Mouse (Mus musculus): ENCODE measurements around the gene 2810408A11Rik. TPM values are rescaled to one million over a fixed set of nuclear protein-coding genes. Genes with fewer than 3 reads are reported as not detected.

The 2810408A11Rik gene
- 3.7 TPM for polyA plus RNA-seq (2014; fragmentation: Illumina TruSeq; extraction: RNeasy Lipid Tissue Mini Kit (QIAGEN cat#74804); ENCODE audit: low read depth, low replicate concordance)

DNA sequence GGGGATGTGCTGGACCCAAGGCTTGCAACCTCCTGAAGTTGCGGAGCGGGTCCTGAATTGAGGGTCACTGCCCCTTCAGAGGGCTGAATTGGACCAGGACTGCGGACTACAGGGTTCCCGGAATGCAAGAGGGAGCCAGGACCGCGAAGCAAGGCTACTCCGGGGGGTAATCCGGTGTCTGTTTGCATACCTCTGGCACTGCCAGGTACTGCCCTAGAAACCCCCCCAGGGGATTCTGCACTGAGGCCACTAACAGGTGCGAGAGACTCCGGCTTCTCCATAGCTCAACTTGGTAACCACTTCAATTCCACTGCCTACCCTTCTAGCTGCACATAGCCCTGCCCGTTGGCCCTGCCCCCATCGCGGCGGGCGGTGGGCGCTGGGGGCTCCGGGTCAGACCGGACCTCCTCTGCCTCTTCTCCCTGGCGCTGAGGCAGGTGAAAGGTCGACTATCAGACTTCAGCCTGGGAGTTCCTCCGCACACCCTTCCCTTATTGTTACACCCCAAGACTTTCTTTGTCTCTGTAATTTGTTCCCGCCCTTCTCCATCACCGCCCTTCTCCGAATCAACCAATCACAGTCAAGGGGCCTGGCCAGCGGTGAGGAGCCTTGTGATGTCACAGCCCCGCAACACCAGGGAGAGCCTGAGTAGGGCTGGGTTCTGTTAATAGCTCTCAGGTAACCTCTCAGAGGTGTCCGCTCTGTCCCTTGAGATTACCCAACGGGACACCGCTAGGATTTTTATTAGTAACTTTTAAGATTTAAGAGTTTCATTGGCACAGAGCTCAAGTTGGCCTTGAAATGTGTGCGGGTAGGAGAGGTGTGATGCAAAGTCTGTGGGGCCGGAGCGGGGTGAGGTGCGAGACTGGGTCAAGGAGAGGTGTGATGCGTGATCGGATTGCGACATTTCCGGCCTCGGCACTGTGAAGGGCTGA lies at the start of gene 2810408A11Rik, which contains the start of gene Neurl4:
Gene 2810408A11Rik (minus strand): TSS at position 517 of the 935 bp plus-strand sequence.
Gene Neurl4 (plus strand): TSS at position 602 of the 935 bp plus-strand sequence.

GRCm38 (mm10) chr11:69948066-69948762 lies 47.4 kb upstream of the 2810408A11Rik start, which contains the start of gene Slc2a4:
Gene Slc2a4 (minus strand): TSS chr11:69948188.

GRCm38 (mm10) chr11:69935137-69935879 lies 34.5 kb upstream of the 2810408A11Rik start, which contains the start of gene Ybx2:
Gene Ybx2 (plus strand): TSS chr11:69935796.

GRCm38 (mm10) chr11:69921114-69922011 lies 20.6 kb upstream of the 2810408A11Rik start, which contains the start of gene Eif5a:
Gene Eif5a (minus strand): TSS chr11:69921958.

GRCm38 (mm10) chr11:69913554-69914371 lies 13.0 kb upstream of the 2810408A11Rik start, which contains the start of gene Gps2:
Gene Gps2 (plus strand): TSS chr11:69913888.

DNA sequence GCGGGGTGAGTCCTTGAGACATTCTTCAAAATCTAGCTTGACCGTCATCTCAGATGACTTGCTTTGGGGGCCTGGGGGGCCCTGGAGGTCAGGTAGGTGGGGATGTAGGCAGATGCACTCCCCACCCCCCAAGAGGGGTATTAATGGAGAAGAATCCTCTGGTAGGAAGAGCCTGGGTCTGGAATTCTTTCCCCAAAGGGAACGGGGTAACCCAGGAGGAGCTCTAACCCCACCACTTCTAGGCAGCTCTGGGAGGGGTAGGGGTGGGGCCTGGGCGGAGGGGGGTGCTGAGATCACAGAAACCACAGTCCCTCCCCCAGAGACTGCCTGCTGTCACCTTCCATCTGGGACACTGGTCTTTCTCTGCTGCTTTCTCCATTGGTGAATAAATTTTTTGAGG lies 5.5 kb downstream of the 2810408A11Rik start, which contains the start of gene Acap1:
Gene Acap1 (minus strand): TSS at position 249 of the 400 bp plus-strand sequence.

DNA sequence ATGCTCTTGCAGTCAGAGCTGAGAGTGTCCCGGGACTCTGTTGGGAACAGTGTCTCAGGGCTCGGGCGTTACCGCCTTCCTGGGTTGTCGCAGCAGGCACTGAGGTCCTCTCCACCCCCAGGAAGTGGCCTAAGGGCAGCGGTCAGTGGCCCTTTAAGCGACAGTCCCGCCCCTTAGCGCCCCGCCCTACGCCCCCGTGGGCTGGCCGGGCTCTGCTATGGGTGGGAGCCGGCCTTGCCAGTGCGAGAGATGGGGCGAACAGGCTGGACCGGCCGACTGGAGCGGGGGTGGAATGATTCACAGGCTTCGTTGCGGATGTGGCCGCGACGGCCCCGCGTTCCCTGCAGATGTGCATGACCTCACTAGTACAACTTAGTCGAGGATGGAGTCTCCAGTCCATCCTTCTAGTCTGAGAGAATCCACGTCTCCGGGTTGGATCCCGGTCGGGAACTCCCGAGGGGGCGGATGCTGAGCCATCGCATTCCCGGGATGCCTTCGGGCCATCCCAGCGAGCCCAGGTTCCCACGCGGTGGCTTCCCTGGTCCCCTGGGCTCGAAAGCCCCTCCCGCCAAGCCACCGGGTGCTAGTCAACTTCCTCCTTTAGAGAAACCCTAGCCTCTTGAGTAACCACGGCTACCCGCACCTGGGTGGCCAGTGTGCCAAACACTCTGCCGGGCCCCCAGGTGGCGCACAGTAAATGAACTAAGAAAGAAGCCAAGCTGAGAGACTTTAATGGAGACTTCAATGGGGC lies 19.8 kb downstream of the 2810408A11Rik start, which contains the start of gene Kctd11:
Gene Kctd11 (minus strand): TSS at position 554 of the 751 bp plus-strand sequence.

DNA sequence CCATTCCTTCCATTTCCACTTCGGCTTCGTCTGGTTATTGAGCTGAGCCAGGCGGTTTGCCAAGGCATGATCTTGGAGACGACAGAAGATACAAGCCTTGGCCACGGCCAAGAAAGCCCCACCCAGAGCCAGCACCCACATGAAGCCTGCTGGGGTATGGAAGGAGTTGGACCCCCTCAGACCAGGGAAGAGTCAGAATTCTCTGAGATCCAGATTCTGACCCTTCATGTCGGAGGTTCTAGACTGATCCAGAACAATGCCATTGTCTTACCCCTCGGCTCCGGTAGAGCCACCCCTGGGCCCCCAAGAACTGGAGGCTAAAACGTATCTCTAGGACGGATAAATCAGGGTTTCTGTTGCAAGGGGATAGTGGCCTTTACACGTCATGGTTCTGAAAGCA lies 22.9 kb downstream of the 2810408A11Rik start, which contains the start of gene Tmem95:
Gene Tmem95 (minus strand): TSS at position 141 of the 400 bp plus-strand sequence.

GRCm38 (mm10) chr11:69858113-69858998 lies 42.4 kb downstream of the 2810408A11Rik start, which contains the start of gene Tnk1:
Gene Tnk1 (minus strand): TSS chr11:69858730.

Other genes with a start within 250 kb of the 2810408A11Rik start
- gene Sox15, start 245.7 kb downstream of the 2810408A11Rik start, polyA plus RNA-seq (2014; fragmentation: Illumina TruSeq; extraction: RNeasy Lipid Tissue Mini Kit (QIAGEN cat#74804); ENCODE audit: low read depth, low replicate concordance): not detected
- 20.3 TPM for gene Mpdu1, start 238.3 kb downstream of the 2810408A11Rik start, polyA plus RNA-seq (2014; fragmentation: Illumina TruSeq; extraction: RNeasy Lipid Tissue Mini Kit (QIAGEN cat#74804); ENCODE audit: low read depth, low replicate concordance)
- 2.6 TPM for gene Cd68, start 234.8 kb downstream of the 2810408A11Rik start, polyA plus RNA-seq (2014; fragmentation: Illumina TruSeq; extraction: RNeasy Lipid Tissue Mini Kit (QIAGEN cat#74804); ENCODE audit: low read depth, low replicate concordance)
- 463 TPM for gene Eif4a1, start 228.6 kb downstream of the 2810408A11Rik start, polyA plus RNA-seq (2014; fragmentation: Illumina TruSeq; extraction: RNeasy Lipid Tissue Mini Kit (QIAGEN cat#74804); ENCODE audit: low read depth, low replicate concordance)
- 129 TPM for gene Senp3, start 218.9 kb downstream of the 2810408A11Rik start, polyA plus RNA-seq (2014; fragmentation: Illumina TruSeq; extraction: RNeasy Lipid Tissue Mini Kit (QIAGEN cat#74804); ENCODE audit: low read depth, low replicate concordance)
- 38.2 TPM for gene Tnfsf13, start 215.2 kb downstream of the 2810408A11Rik start, polyA plus RNA-seq (2014; fragmentation: Illumina TruSeq; extraction: RNeasy Lipid Tissue Mini Kit (QIAGEN cat#74804); ENCODE audit: low read depth, low replicate concordance)
- gene Tnfsf12, start 205.1 kb downstream of the 2810408A11Rik start, polyA plus RNA-seq (2014; fragmentation: Illumina TruSeq; extraction: RNeasy Lipid Tissue Mini Kit (QIAGEN cat#74804); ENCODE audit: low read depth, low replicate concordance): 1.6 TPM
- gene Tnfsfm13, start 204.9 kb downstream of the 2810408A11Rik start, polyA plus RNA-seq (2014; fragmentation: Illumina TruSeq; extraction: RNeasy Lipid Tissue Mini Kit (QIAGEN cat#74804); ENCODE audit: low read depth, low replicate concordance): 8.2 TPM
- gene Polr2a, start 142.3 kb downstream of the 2810408A11Rik start, polyA plus RNA-seq (2014; fragmentation: Illumina TruSeq; extraction: RNeasy Lipid Tissue Mini Kit (QIAGEN cat#74804); ENCODE audit: low read depth, low replicate concordance): 25.7 TPM
- gene Slc35g3, start 139.0 kb downstream of the 2810408A11Rik start, polyA plus RNA-seq (2014; fragmentation: Illumina TruSeq; extraction: RNeasy Lipid Tissue Mini Kit (QIAGEN cat#74804); ENCODE audit: low read depth, low replicate concordance): not detected
- 17.7 TPM for gene Zbtb4, start 135.1 kb downstream of the 2810408A11Rik start, polyA plus RNA-seq (2014; fragmentation: Illumina TruSeq; extraction: RNeasy Lipid Tissue Mini Kit (QIAGEN cat#74804); ENCODE audit: low read depth, low replicate concordance)
- gene Chrnb1, start 105.0 kb downstream of the 2810408A11Rik start, polyA plus RNA-seq (2014; fragmentation: Illumina TruSeq; extraction: RNeasy Lipid Tissue Mini Kit (QIAGEN cat#74804); ENCODE audit: low read depth, low replicate concordance): 4.0 TPM
- gene Fgf11, start 99.1 kb downstream of the 2810408A11Rik start, polyA plus RNA-seq (2014; fragmentation: Illumina TruSeq; extraction: RNeasy Lipid Tissue Mini Kit (QIAGEN cat#74804); ENCODE audit: low read depth, low replicate concordance): 9.5 TPM
- gene Tmem102, start 95.4 kb downstream of the 2810408A11Rik start, polyA plus RNA-seq (2014; fragmentation: Illumina TruSeq; extraction: RNeasy Lipid Tissue Mini Kit (QIAGEN cat#74804); ENCODE audit: low read depth, low replicate concordance): 11.7 TPM
- not detected for gene Gm39566, start 85.7 kb downstream of the 2810408A11Rik start, polyA plus RNA-seq (2014; fragmentation: Illumina TruSeq; extraction: RNeasy Lipid Tissue Mini Kit (QIAGEN cat#74804); ENCODE audit: low read depth, low replicate concordance)
- gene Spem2, start 82.5 kb downstream of the 2810408A11Rik start, polyA plus RNA-seq (2014; fragmentation: Illumina TruSeq; extraction: RNeasy Lipid Tissue Mini Kit (QIAGEN cat#74804); ENCODE audit: low read depth, low replicate concordance): not detected
- not detected for gene Spem1, start 78.8 kb downstream of the 2810408A11Rik start, polyA plus RNA-seq (2014; fragmentation: Illumina TruSeq; extraction: RNeasy Lipid Tissue Mini Kit (QIAGEN cat#74804); ENCODE audit: low read depth, low replicate concordance)
- 0.88 TPM for gene Nlgn2, start 63.2 kb downstream of the 2810408A11Rik start, polyA plus RNA-seq (2014; fragmentation: Illumina TruSeq; extraction: RNeasy Lipid Tissue Mini Kit (QIAGEN cat#74804); ENCODE audit: low read depth, low replicate concordance)
- 18.5 TPM for gene Tmem256, start 62.5 kb downstream of the 2810408A11Rik start, polyA plus RNA-seq (2014; fragmentation: Illumina TruSeq; extraction: RNeasy Lipid Tissue Mini Kit (QIAGEN cat#74804); ENCODE audit: low read depth, low replicate concordance)
- gene Plscr3, start 54.6 kb downstream of the 2810408A11Rik start, polyA plus RNA-seq (2014; fragmentation: Illumina TruSeq; extraction: RNeasy Lipid Tissue Mini Kit (QIAGEN cat#74804); ENCODE audit: low read depth, low replicate concordance): 0.98 TPM
- gene Tnk1, start 42.3 kb downstream of the 2810408A11Rik start, polyA plus RNA-seq (2014; fragmentation: Illumina TruSeq; extraction: RNeasy Lipid Tissue Mini Kit (QIAGEN cat#74804); ENCODE audit: low read depth, low replicate concordance): 5.4 TPM
- gene Tmem95, start 23.0 kb downstream of the 2810408A11Rik start, polyA plus RNA-seq (2014; fragmentation: Illumina TruSeq; extraction: RNeasy Lipid Tissue Mini Kit (QIAGEN cat#74804); ENCODE audit: low read depth, low replicate concordance): not detected
- 2.9 TPM for gene Kctd11, start 19.6 kb downstream of the 2810408A11Rik start, polyA plus RNA-seq (2014; fragmentation: Illumina TruSeq; extraction: RNeasy Lipid Tissue Mini Kit (QIAGEN cat#74804); ENCODE audit: low read depth, low replicate concordance)
- 0.57 TPM for gene Acap1, start 5.4 kb downstream of the 2810408A11Rik start, polyA plus RNA-seq (2014; fragmentation: Illumina TruSeq; extraction: RNeasy Lipid Tissue Mini Kit (QIAGEN cat#74804); ENCODE audit: low read depth, low replicate concordance)
- gene Neurl4, start 85 bp upstream of the 2810408A11Rik start, polyA plus RNA-seq (2014; fragmentation: Illumina TruSeq; extraction: RNeasy Lipid Tissue Mini Kit (QIAGEN cat#74804); ENCODE audit: low read depth, low replicate concordance): 2.6 TPM
- 18.3 TPM for gene Gps2, start 12.9 kb upstream of the 2810408A11Rik start, polyA plus RNA-seq (2014; fragmentation: Illumina TruSeq; extraction: RNeasy Lipid Tissue Mini Kit (QIAGEN cat#74804); ENCODE audit: low read depth, low replicate concordance)
- 144 TPM for gene Eif5a, start 21.0 kb upstream of the 2810408A11Rik start, polyA plus RNA-seq (2014; fragmentation: Illumina TruSeq; extraction: RNeasy Lipid Tissue Mini Kit (QIAGEN cat#74804); ENCODE audit: low read depth, low replicate concordance)
- gene Ybx2, start 34.8 kb upstream of the 2810408A11Rik start, polyA plus RNA-seq (2014; fragmentation: Illumina TruSeq; extraction: RNeasy Lipid Tissue Mini Kit (QIAGEN cat#74804); ENCODE audit: low read depth, low replicate concordance): 22.3 TPM
- gene Slc2a4, start 47.2 kb upstream of the 2810408A11Rik start, polyA plus RNA-seq (2014; fragmentation: Illumina TruSeq; extraction: RNeasy Lipid Tissue Mini Kit (QIAGEN cat#74804); ENCODE audit: low read depth, low replicate concordance): 0.98 TPM
- gene Cldn7, start 63.8 kb upstream of the 2810408A11Rik start, polyA plus RNA-seq (2014; fragmentation: Illumina TruSeq; extraction: RNeasy Lipid Tissue Mini Kit (QIAGEN cat#74804); ENCODE audit: low read depth, low replicate concordance): 214 TPM
- 55.0 TPM for gene Ctdnep1, start 80.2 kb upstream of the 2810408A11Rik start, polyA plus RNA-seq (2014; fragmentation: Illumina TruSeq; extraction: RNeasy Lipid Tissue Mini Kit (QIAGEN cat#74804); ENCODE audit: low read depth, low replicate concordance)
- gene Elp5, start 81.5 kb upstream of the 2810408A11Rik start, polyA plus RNA-seq (2014; fragmentation: Illumina TruSeq; extraction: RNeasy Lipid Tissue Mini Kit (QIAGEN cat#74804); ENCODE audit: low read depth, low replicate concordance): 5.0 TPM
- 508 TPM for gene Gabarap, start 90.2 kb upstream of the 2810408A11Rik start, polyA plus RNA-seq (2014; fragmentation: Illumina TruSeq; extraction: RNeasy Lipid Tissue Mini Kit (QIAGEN cat#74804); ENCODE audit: low read depth, low replicate concordance)
- gene Phf23, start 94.8 kb upstream of the 2810408A11Rik start, polyA plus RNA-seq (2014; fragmentation: Illumina TruSeq; extraction: RNeasy Lipid Tissue Mini Kit (QIAGEN cat#74804); ENCODE audit: low read depth, low replicate concordance): 22.4 TPM
- 0.63 TPM for gene Dvl2, start 99.6 kb upstream of the 2810408A11Rik start, polyA plus RNA-seq (2014; fragmentation: Illumina TruSeq; extraction: RNeasy Lipid Tissue Mini Kit (QIAGEN cat#74804); ENCODE audit: low read depth, low replicate concordance)
- gene Acadvl, start 114.4 kb upstream of the 2810408A11Rik start, polyA plus RNA-seq (2014; fragmentation: Illumina TruSeq; extraction: RNeasy Lipid Tissue Mini Kit (QIAGEN cat#74804); ENCODE audit: low read depth, low replicate concordance): 9.9 TPM
- gene Dlg4, start 116.0 kb upstream of the 2810408A11Rik start, polyA plus RNA-seq (2014; fragmentation: Illumina TruSeq; extraction: RNeasy Lipid Tissue Mini Kit (QIAGEN cat#74804); ENCODE audit: low read depth, low replicate concordance): 1.0 TPM
- gene Asgr1, start 153.1 kb upstream of the 2810408A11Rik start, polyA plus RNA-seq (2014; fragmentation: Illumina TruSeq; extraction: RNeasy Lipid Tissue Mini Kit (QIAGEN cat#74804); ENCODE audit: low read depth, low replicate concordance): not detected
- gene Asgr2, start 191.7 kb upstream of the 2810408A11Rik start, polyA plus RNA-seq (2014; fragmentation: Illumina TruSeq; extraction: RNeasy Lipid Tissue Mini Kit (QIAGEN cat#74804); ENCODE audit: low read depth, low replicate concordance): not detected
- gene Mgl2, start 229.3 kb upstream of the 2810408A11Rik start, polyA plus RNA-seq (2014; fragmentation: Illumina TruSeq; extraction: RNeasy Lipid Tissue Mini Kit (QIAGEN cat#74804); ENCODE audit: low read depth, low replicate concordance): 5.0 TPM

All from sigmoid colon, adult 10 weeks (tissue).